Mouse (Mus musculus) olfactory bulb, adult 2 months (tissue): ENCODE measurements around the gene Il18.

ENCODE experiments used
- CTCF ChIP-seq: fragments of 200-500 bp; IDR thresholded peaks from 2 replicates; pipeline ENCODE4 v1.5.1; 2012; ENCODE audit warnings: low read depth, mild to moderate bottlenecking, low read length, moderate library complexity; ENCODE audit not compliant: insufficient read depth
- POLR2A ChIP-seq: fragments of 200-500 bp; IDR thresholded peaks from 2 replicates; pipeline ENCODE4 v1.6.1; 2012; ENCODE audit warnings: mild to moderate bottlenecking, low read depth, low read length, moderate library complexity; ENCODE audit not compliant: insufficient read depth

DNA sequence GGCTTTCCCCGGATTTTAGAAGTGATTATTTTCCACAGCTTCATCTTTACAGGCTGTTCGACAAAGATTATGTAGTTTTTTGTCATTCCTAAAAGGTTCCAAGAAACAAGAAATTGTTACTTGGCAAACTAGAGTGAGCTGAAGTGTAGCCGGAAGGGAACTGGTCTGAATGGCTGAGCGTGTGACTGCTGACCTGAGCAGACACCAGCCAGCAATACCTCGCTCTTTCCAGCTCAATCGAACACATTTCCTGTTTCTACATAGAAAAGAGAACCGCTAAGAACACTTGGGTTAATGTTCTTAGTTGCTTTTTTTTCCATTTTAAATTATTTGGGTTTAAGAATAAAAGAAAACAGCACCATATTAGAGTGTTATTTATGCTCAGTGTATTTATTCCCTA, 14.5 kb upstream of the Il18 start:
- TF ChIP-seq CTCF (no peak), POLR2A (no peak)
